Mouse (Mus musculus): Measurements from ENCODE around the gene Gatb. TPM values are rescaled to one million over a fixed set of nuclear protein-coding genes. Genes with fewer than 3 reads are reported as not detected.
"Not testable (repeated sequence)": the region's sequence is repeated elsewhere in the genome, so short reads cannot be mapped to it uniquely, and the experiment has no call there.

Gatb gene
- 10 to 100 TPM; 34.6 to 39.7 TPM for total RNA-seq (2021)

GRCm38 (mm10) chr3:85573864-85574830 is at the start of gene Gatb:
Gene Gatb, plus strand, starts transcription at chr3:85574119.
- intact Hi-C loops (cut with DNase I), result loop anchor here (2.0 to 5.0 kb wide), 3 partner anchors 351 to 569 kb away; partner anchors contain the start of gene Rps3a1
- peak; percentile 96 for DNase-seq (ENCODE audit: low spot score)

GRCm38 (mm10) chr3:85530601-85531161 is 43.2 kb upstream of the Gatb start:
- intact Hi-C loops (cut with DNase I), result no loop called here
- DNase-seq (ENCODE audit: low spot score), result no peak

GRCm38 (mm10) chr3:85532376-85532775 is 41.5 kb upstream of the Gatb start:
- intact Hi-C loops (cut with DNase I), result no loop called here
- DNase-seq (ENCODE audit: low spot score), result no peak

GRCm38 (mm10) chr3:85535042-85535441 is 38.9 kb upstream of the Gatb start:
- intact Hi-C loops (cut with DNase I), result no loop called here
- DNase-seq (ENCODE audit: low spot score), result no peak

GRCm38 (mm10) chr3:85535621-85536520 is 38.0 kb upstream of the Gatb start:
- no peak for DNase-seq (ENCODE audit: low spot score)
- intact Hi-C loops (cut with DNase I), result no loop called here

- intact Hi-C loops (cut with DNase I), result no loop called here
- no peak for DNase-seq (ENCODE audit: low spot score)
Observed at GRCm38 (mm10) chr3:85542765-85543164, 31.2 kb upstream of the Gatb start.

- intact Hi-C loops (cut with DNase I), result no loop called here
Observed at GRCm38 (mm10) chr3:85543652-85544051, 30.3 kb upstream of the Gatb start.

GRCm38 (mm10) chr3:85550312-85550711 is 23.6 kb upstream of the Gatb start:
- no peak for DNase-seq (ENCODE audit: low spot score)
- intact Hi-C loops (cut with DNase I), result loop anchor here (5.0 to 10.0 kb wide), 2 partner anchors 33 to 336 kb away; no protein-coding TSS in a partner anchor

More at GRCm38 (mm10) chr3:85543652-85544051, 30.3 kb upstream of the Gatb start:
- no peak for DNase-seq (ENCODE audit: low spot score)

- intact Hi-C loops (cut with DNase I), result loop anchor here (5.0 to 10.0 kb wide), 2 partner anchors 34 to 337 kb away; no protein-coding TSS in a partner anchor
Observed at GRCm38 (mm10) chr3:85551352-85551751, 22.6 kb upstream of the Gatb start.

GRCm38 (mm10) chr3:85553731-85554277 is 20.1 kb upstream of the Gatb start:
- intact Hi-C loops (cut with DNase I), result loop anchor here (5.0 to 10.0 kb wide), 2 partner anchors 37 to 339 kb away; no protein-coding TSS in a partner anchor
- no peak for DNase-seq (ENCODE audit: low spot score)

More at GRCm38 (mm10) chr3:85551352-85551751, 22.6 kb upstream of the Gatb start:
- DNase-seq (ENCODE audit: low spot score), result peak; percentile 26

- no peak for DNase-seq (ENCODE audit: low spot score)
Observed at GRCm38 (mm10) chr3:85564603-85565002, 9.3 kb upstream of the Gatb start.

GRCm38 (mm10) chr3:85571276-85571675 is 2.6 kb upstream of the Gatb start:
- intact Hi-C loops (cut with DNase I), result loop anchor here (2.0 to 5.0 kb wide), 2 partner anchors 354 to 648 kb away; no protein-coding TSS in a partner anchor
- no peak for DNase-seq (ENCODE audit: low spot score)

More at GRCm38 (mm10) chr3:85564603-85565002, 9.3 kb upstream of the Gatb start:
- intact Hi-C loops (cut with DNase I), result loop anchor here (10.0 kb wide), 1 partner anchor 200 kb away; no protein-coding TSS in a partner anchor

- intact Hi-C loops (cut with DNase I), result loop anchor here (2.0 to 5.0 kb wide), 2 partner anchors 352 to 355 kb away; no protein-coding TSS in a partner anchor
- not testable (repeated sequence) for DNase-seq (ENCODE audit: low spot score)
Observed at GRCm38 (mm10) chr3:85572502-85572901, 1.4 kb upstream of the Gatb start.

- no peak for DNase-seq (ENCODE audit: low spot score)
- intact Hi-C loops (cut with DNase I), result loop anchor here (2.0 to 5.0 kb wide), 2 partner anchors 351 to 356 kb away; no protein-coding TSS in a partner anchor
Observed at GRCm38 (mm10) chr3:85573216-85573863, 579 bp upstream of the Gatb start.

GRCm38 (mm10) chr3:85582726-85583125 is 8.8 kb downstream of the Gatb start:
- intact Hi-C loops (cut with DNase I), result no loop called here
- no peak for DNase-seq (ENCODE audit: low spot score)

- DNase-seq (ENCODE audit: low spot score), result no peak
- intact Hi-C loops (cut with DNase I), result no loop called here
Observed at GRCm38 (mm10) chr3:85583194-85583593, 9.3 kb downstream of the Gatb start.

- intact Hi-C loops (cut with DNase I), result no loop called here
- DNase-seq (ENCODE audit: low spot score), result no peak
Observed at GRCm38 (mm10) chr3:85584966-85585365, 11.0 kb downstream of the Gatb start.

GRCm38 (mm10) chr3:85588701-85589100 is 14.8 kb downstream of the Gatb start:
- intact Hi-C loops (cut with DNase I), result no loop called here

More at GRCm38 (mm10) chr3:85588701-85589100, 14.8 kb downstream of the Gatb start:
- no peak for DNase-seq (ENCODE audit: low spot score)
